ENCODE assay signal across 10 mouse cellular contexts in the genomic region with DNA sequence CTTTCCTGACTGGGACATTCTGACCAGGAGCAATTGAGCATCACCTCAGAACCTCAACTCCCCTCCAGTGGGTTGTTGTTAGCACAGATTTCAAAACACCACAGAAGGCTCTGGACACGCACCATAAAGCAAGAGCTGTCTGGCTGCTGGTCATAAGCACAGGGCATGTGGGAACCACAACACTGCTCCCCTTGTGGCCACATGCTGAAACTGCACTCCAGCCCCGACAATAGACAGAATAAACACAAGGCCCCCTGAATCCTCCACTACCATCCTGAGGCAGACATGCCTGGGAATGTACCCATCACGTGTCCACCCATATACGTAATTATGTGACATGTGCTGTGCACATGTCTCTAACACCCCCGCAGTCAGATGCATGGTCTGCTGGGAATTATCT. TPM values are rescaled to one million over a fixed set of nuclear protein-coding genes. Genes with fewer than 3 reads are reported as not detected.
DNase-seq lines count a peak whose midpoint lies in the region; ATAC-seq lines count a peak whose summit lies in the region.
"Had no signal": no experiment of that assay in that cellular context is flagged by ENCODE, and none has a peak within 500 bp of the region (broad histone marks: within the 10 kb centered on the region; RNA-seq: fewer than 3 reads in every experiment).

No protein-coding gene starts in this region.

- no peak overlapping the region for H3K27ac ChIP-seq in midbrain, embryonic 10.5 days (replicated peaks)
- no peak overlapping the region for H3K27ac ChIP-seq in midbrain, embryonic 15.5 days
- no peak overlapping the region for H3K27ac ChIP-seq in embryonic facial prominence, embryonic 15.5 days (replicated peaks)

- whole genome bisulfite sequencing in midbrain, embryonic 10.5 days = 60% methylated on average over 5 of the region's 5 CpGs
- 58% methylated on average over 5 of the region's 5 CpGs for WGBS in midbrain, embryonic 15.5 days
- WGBS in embryonic facial prominence, embryonic 15.5 days = 42% methylated on average over 5 of the region's 5 CpGs

- H3K9ac ChIP-seq in midbrain, embryonic 15.5 days = no peak overlapping the region
- H3K9ac ChIP-seq in embryonic facial prominence, embryonic 15.5 days = no peak overlapping the region

- no peaks in the 10 kb centered on the region for H3K9me3 ChIP-seq in midbrain, embryonic 10.5 days (replicated peaks)
- no peaks in the 10 kb centered on the region for H3K9me3 ChIP-seq in midbrain, embryonic 15.5 days
- H3K9me3 ChIP-seq in embryonic facial prominence, embryonic 15.5 days (replicated peaks) = no peaks in the 10 kb centered on the region
- H3K9me3 ChIP-seq: megakaryocyte, embryonic 14.5 days had no signal

- no peaks in the 10 kb centered on the region for H3K27me3 ChIP-seq in midbrain, embryonic 10.5 days (ENCODE audit: low read depth, poor library complexity, severe bottlenecking)
- H3K27me3 ChIP-seq in midbrain, embryonic 15.5 days (replicated peaks) = no peaks in the 10 kb centered on the region
- H3K27me3 ChIP-seq in embryonic facial prominence, embryonic 15.5 days = no peaks in the 10 kb centered on the region

- no peak overlapping the region for H3K4me2 ChIP-seq in midbrain, embryonic 15.5 days
- H3K4me2 ChIP-seq in embryonic facial prominence, embryonic 15.5 days (replicated peaks) = no peak overlapping the region

- H3K36me3 ChIP-seq in midbrain, embryonic 10.5 days = peaks cover 36% of the 10 kb centered on the region
- no peaks in the 10 kb centered on the region for H3K36me3 ChIP-seq in midbrain, embryonic 15.5 days (replicated peaks)
- H3K36me3 ChIP-seq in embryonic facial prominence, embryonic 15.5 days = peaks cover 30% of the 10 kb centered on the region; the same call in 1 of the 2 replicates

- peak; percentile 59 for DNase-seq in adrenal gland, postnatal 10 days
- DNase-seq in adrenal gland, postnatal 4 days (ENCODE audit: low spot score in 2 of 2) = no peak
- DNase-seq in midbrain, embryonic 10.5 days (ENCODE audit: low spot score) = peak; percentile 65
- DNase-seq in kidney, adult 9 months = peak; percentile 85
- DNase-seq in adipocyte (ENCODE audit: low spot score) = no peak

- no peak overlapping the region for H3K4me3 ChIP-seq in midbrain, embryonic 10.5 days
- H3K4me3 ChIP-seq in midbrain, embryonic 15.5 days = no peak overlapping the region
- H3K4me3 ChIP-seq in embryonic facial prominence, embryonic 15.5 days (replicated peaks) = no peak overlapping the region
- H3K4me3 ChIP-seq: megakaryocyte, embryonic 14.5 days had no signal

- H3K4me1 ChIP-seq in midbrain, embryonic 10.5 days = peaks cover 6% of the 10 kb centered on the region; the same call in 1 of the 2 replicates
- H3K4me1 ChIP-seq in midbrain, embryonic 15.5 days = 0 out of 2 replicates have a peak, but pooled peaks cover 8% of the 10 kb centered on the region
- H3K4me1 ChIP-seq in embryonic facial prominence, embryonic 15.5 days = 0 out of 2 replicates have a peak, but pooled peaks cover 6% of the 10 kb centered on the region
- H3K4me1 ChIP-seq: megakaryocyte, embryonic 14.5 days had no signal

- no peak; the same call in 1 of the 2 replicates for ATAC-seq in midbrain, embryonic 15.5 days (replicated peaks)
- peak; percentile 57; the same call in 1 of the 2 replicates for ATAC-seq in embryonic facial prominence, embryonic 15.5 days (ENCODE audit: insufficient number of reproducible peaks, low FRiP score, low TSS enrichment, low read depth)
- peak; percentile 47; the same call in 1 of the 2 replicates for ATAC-seq in monocyte, adult 5-6 weeks (replicated peaks; ENCODE audit: insufficient number of reproducible peaks, low FRiP score, low TSS enrichment, poor library complexity, severe bottlenecking)

RNA-seq across cellular contexts. Expression of a gene that starts 9.8 kb away (rescaled TPM):
- total RNA-seq in adrenal gland, postnatal 10 days (2021) = 1 to 10 TPM; 1.1 to 1.5 TPM
- 1 to 10 TPM; 1.1 to 1.9 TPM for total RNA-seq in adrenal gland, postnatal 4 days (2021)
- polyA plus RNA-seq in midbrain, embryonic 10.5 days (2016; fragmentation: Nextera tagmentation; extraction: Ambion mirVana) = 0.40 and 2.0 TPM in 2 replicates
- polyA plus RNA-seq in midbrain, embryonic 15.5 days (2015; fragmentation: Nextera tagmentation; extraction: Ambion mirVana) = 1.1 and 1.6 TPM in 2 replicates
- polyA plus RNA-seq in embryonic facial prominence, embryonic 15.5 days (2015; fragmentation: Nextera tagmentation; extraction: Ambion mirVana) = 5.0 and 5.4 TPM in 2 replicates
- not detected in 3 replicates for total RNA-seq in monocyte, adult 5-6 weeks (2017)

RNA-seq across cellular contexts. Expression of a gene that starts 21.2 kb away (rescaled TPM):
- total RNA-seq in adrenal gland, postnatal 10 days (2021) = not detected
- not detected for total RNA-seq in adrenal gland, postnatal 4 days (2021)
- polyA plus RNA-seq in midbrain, embryonic 10.5 days (2016; fragmentation: Nextera tagmentation; extraction: Ambion mirVana) = not detected in 2 replicates
- polyA plus RNA-seq in midbrain, embryonic 15.5 days (2015; fragmentation: Nextera tagmentation; extraction: Ambion mirVana) = not detected in 2 replicates
- not detected in 2 replicates for polyA plus RNA-seq in embryonic facial prominence, embryonic 15.5 days (2015; fragmentation: Nextera tagmentation; extraction: Ambion mirVana)
- not detected in 3 replicates for total RNA-seq in monocyte, adult 5-6 weeks (2017)
- polyA plus RNA-seq: gonadal fat pad, adult 2 months had no signal

Comparison
In these comparisons a context has a peak if more than half of its experiments do, and no peak if none do; other contexts are left out.
1. DNase-seq: peak in adrenal gland, postnatal 10 days (single experiment), midbrain, embryonic 10.5 days (single experiment) and kidney, adult 9 months (single experiment); none in adrenal gland, postnatal 4 days (0 of 2) and adipocyte (single experiment).